Mouse (Mus musculus) megakaryocyte, embryonic 14.5 days (primary cell): ENCODE data around the gene Epn3.

Experiments
- FLI1 ChIP-seq: IDR thresholded peaks from 2 replicates; pipeline ENCODE4 v1.6.1; 2012; ENCODE audit warnings: low read length, inconsistent platforms, mixed read lengths
- GATA1 ChIP-seq: IDR thresholded peaks from 3 replicates; pipeline ENCODE4 v1.6.1; 2012; ENCODE audit warnings: mixed read lengths, low read length, inconsistent platforms, borderline replicate concordance

GRCm38 (mm10) chr11:94464170-94464569 lies 35.6 kb downstream of the Epn3 start:
- TF ChIP-seq GATA1 (no peak), FLI1 (no peak)
